Mouse (Mus musculus) heart, adult 11 months (tissue): ENCODE measurements at regions not wholly inside any gene's neighbourhood (a gene's known extent, or its start where the extent isn't known, plus 50 kb on each side); places are given as distances from the start of the nearest gene placed in this dataset.

ENCODE experiments used
- DNase-seq: peaks from one replicate; pipeline ENCODE4 v3.0.0; 2022

- DNase-seq = peak; percentile 95
These were observed 60.5 kb downstream of the Uqcrfs1 start for GRCm38 (mm10) chr13:30484527-30485185.

DNA sequence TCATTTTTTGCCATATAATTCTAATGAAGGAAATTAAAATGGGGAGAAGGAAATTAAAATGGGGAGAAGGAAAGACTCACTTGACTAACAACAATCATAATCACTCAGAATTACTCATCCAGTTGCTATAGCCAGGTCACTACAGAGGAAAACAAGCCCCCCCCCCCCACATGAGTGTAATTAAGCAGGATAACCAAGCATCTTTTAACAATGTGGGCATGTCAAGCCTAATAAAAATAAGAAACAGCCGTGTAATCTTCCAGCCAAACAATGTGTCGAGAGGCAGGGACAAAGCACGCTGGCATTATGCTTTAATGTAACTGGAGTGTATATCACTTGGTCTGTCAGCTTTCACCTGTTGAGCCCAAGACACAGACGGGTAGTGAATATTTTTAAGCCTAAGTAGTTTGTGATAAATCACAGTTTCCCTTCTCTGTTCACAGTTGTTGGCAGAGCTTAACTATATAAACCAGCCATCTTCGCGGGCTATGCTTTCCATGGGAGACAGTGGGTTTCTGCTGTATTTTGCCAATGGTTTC is 66.0 kb downstream of the Uqcrfs1 start:
- no peak for DNase-seq

GRCm38 (mm10) chr13:30478556-30478955 is 66.6 kb downstream of the Uqcrfs1 start:
- DNase-seq = no peak

- DNase-seq = no peak
These were observed 73.9 kb downstream of the Uqcrfs1 start for GRCm38 (mm10) chr13:30471300-30471699.

- no peak for DNase-seq
These were observed 78.1 kb downstream of the Uqcrfs1 start for GRCm38 (mm10) chr13:30467104-30467503.

DNA sequence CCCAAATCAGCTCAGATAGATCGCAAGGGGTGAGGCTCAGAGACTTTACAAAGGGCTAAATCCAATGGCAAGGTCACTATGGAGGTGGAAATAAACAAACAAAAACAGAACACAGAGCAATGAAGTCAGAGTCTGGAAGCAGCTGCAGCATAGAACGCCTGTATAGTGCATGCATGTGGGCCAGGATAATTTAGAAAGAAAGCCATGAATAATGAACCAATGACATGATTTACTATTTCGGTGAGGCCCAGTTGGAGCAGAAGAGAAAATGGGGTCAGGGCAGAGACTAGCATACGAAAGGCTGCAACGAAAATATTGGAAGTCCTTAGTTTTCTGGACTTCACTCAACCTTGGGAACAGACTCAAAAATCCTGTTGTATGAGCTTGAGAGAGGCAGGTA is 79.7 kb downstream of the Uqcrfs1 start:
- DNase-seq = no peak

- DNase-seq = no peak
These were observed 89.9 kb downstream of the Uqcrfs1 start for GRCm38 (mm10) chr13:30455278-30455681.

DNA sequence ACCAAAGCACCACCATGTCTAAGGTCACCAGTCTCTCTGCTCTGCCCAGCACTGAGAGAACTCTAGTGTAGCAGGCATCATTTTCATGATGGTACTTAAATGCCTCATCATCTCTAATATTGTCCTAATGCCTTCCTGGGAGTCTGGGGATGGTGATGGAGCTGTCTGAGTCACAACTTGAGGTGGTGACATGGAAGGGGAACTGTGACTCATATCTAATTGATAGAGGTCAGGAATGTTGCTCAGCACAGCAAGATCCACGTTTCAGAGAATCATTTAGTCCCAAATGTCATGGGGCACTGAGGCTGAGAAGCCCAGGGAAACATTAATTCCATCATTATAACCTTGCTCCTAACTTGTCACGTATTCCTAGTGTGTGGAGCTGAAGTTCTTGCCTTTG is 93.0 kb downstream of the Uqcrfs1 start:
- no peak for DNase-seq

DNA sequence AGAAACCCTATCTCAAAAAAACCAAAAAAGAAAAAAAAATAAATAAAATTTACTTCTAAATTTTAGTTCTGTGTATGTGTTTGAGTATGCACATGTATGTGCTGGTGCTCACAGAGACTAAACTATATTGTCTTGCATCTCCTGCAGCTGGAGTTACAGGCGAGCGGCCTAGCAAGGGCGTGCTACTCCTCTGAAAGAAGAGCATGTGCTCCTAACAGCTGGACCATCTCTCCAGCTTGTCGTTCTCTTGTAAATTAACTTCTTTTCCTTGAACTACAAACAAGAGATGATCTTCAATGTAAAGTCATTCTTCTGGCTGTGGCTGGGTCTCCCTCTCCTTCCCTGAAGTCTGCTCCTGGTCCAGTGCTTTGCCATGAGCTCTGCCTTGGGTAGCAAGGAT is 96.3 kb downstream of the Uqcrfs1 start:
- DNase-seq = no peak
